Mouse (Mus musculus) brain, embryonic 14.5 days (tissue): ENCODE measurements at regions not wholly inside any gene's neighbourhood (a gene's known extent, or its start where the extent isn't known, plus 50 kb on each side); places are given as distances from the start of the nearest gene placed in this dataset.
A peak's percentile ranks its signal among the peaks of the same experiment; 100 is the strongest.
"Not testable (repeated sequence)": the region's sequence is repeated elsewhere in the genome, so short reads cannot be mapped to it uniquely, and the experiment has no call there.

Experiments used
- DNase-seq: peaks from one replicate; pipeline ENCODE4 v3.0.0-alpha.2; 2011; ENCODE audit warnings: low read depth
- CTCF ChIP-seq: fragments of 200-500 bp; IDR thresholded peaks from 2 replicates; pipeline ENCODE4 v1.5.1; 2012; ENCODE audit warnings: inconsistent platforms, mild to moderate bottlenecking, moderate library complexity, borderline replicate concordance; ENCODE audit not compliant: insufficient read depth, insufficient read length; ENCODE audit errors: extremely low read depth
- POLR2A ChIP-seq: fragments of 200-500 bp; IDR thresholded peaks from 2 replicates; pipeline ENCODE4 v1.6.1; 2012; ENCODE audit warnings: mild to moderate bottlenecking, inconsistent platforms, borderline replicate concordance; ENCODE audit not compliant: poor library complexity, insufficient read depth, insufficient read length, severe bottlenecking; ENCODE audit errors: extremely low read depth

GRCm38 (mm10) chrX:14792261-14792660 lies 581.3 kb downstream of the H2al1n start:
- DNase-seq: not testable (repeated sequence)

- no peak for TF ChIP-seq POLR2A
- TF ChIP-seq CTCF: no peak
- DNase-seq: peak; percentile 20
Measured at GRCm38 (mm10) chrX:14835862-14836261, 624.9 kb downstream of the H2al1n start.

- TF ChIP-seq POLR2A: no peak
- DNase-seq: peak; percentile 43
Measured at GRCm38 (mm10) chrX:14839740-14840419, 628.9 kb downstream of the H2al1n start.

- TF ChIP-seq POLR2A: no peak
- TF ChIP-seq CTCF: no peak
- no peak for DNase-seq
Measured at GRCm38 (mm10) chrX:14840420-14840757, 629.4 kb downstream of the H2al1n start.

GRCm38 (mm10) chrX:14845353-14845752 lies 634.4 kb downstream of the H2al1n start:
- DNase-seq: no peak
- TF ChIP-seq POLR2A (no peak), CTCF (no peak)

- peak; percentile 73 for DNase-seq
- TF ChIP-seq POLR2A: no peak
- no peak for TF ChIP-seq CTCF
Measured at GRCm38 (mm10) chrX:14884612-14885011, 673.7 kb downstream of the H2al1n start.
